Mouse (Mus musculus) heart, embryonic 11.5 days (tissue): ENCODE results near the gene Maml1. TPM values are rescaled to one million over a fixed set of nuclear protein-coding genes. Genes with fewer than 3 reads are reported as not detected.

Source experiments
- ATAC-seq: fragments of 200-750 bp; cut with Nextera tagmentation; replicated peaks from 2 replicates; pipeline ENCODE4 v1.8.0; 2017; ENCODE audit warnings: moderate library complexity; ENCODE audit not compliant: insufficient number of reproducible peaks, low FRiP score, low TSS enrichment
- H3K27ac ChIP-seq: fragments of 300-500 bp; sonication (generic); 2 replicates; pipeline ENCODE4 v1.5.1; 2014; ENCODE audit warnings: mild to moderate bottlenecking, low read depth, low read length
- H3K27me3 ChIP-seq: fragments of 300-500 bp; sonication (generic); 2 replicates; pipeline ENCODE4 v1.6.1; 2014; ENCODE audit warnings: mild to moderate bottlenecking, low read length, mixed read lengths; ENCODE audit not compliant: control insufficient read depth, insufficient read depth
- H3K36me3 ChIP-seq: fragments of 300-500 bp; sonication (generic); 2 replicates; pipeline ENCODE4 v1.6.1; 2014; ENCODE audit warnings: mild to moderate bottlenecking, low read length, moderate library complexity, mixed read lengths; ENCODE audit not compliant: control insufficient read depth, insufficient read depth
- H3K4me1 ChIP-seq: fragments of 300-500 bp; sonication (generic); 2 replicates; pipeline ENCODE4 v1.6.1; 2014; ENCODE audit warnings: low read length; ENCODE audit not compliant: control insufficient read depth, insufficient read depth
- H3K4me2 ChIP-seq: fragments of 300-500 bp; sonication (generic); 2 replicates; pipeline ENCODE4 v1.6.1; 2014; ENCODE audit warnings: mild to moderate bottlenecking, moderate library complexity
- H3K4me3 ChIP-seq: fragments of 300-500 bp; sonication (generic); 2 replicates; pipeline ENCODE4 v1.5.1; 2014; ENCODE audit warnings: low read depth, low read length
- H3K9ac ChIP-seq: fragments of 300-500 bp; sonication (generic); 2 replicates; pipeline ENCODE4 v1.6.1; 2014; ENCODE audit warnings: mild to moderate bottlenecking, low read depth, low read length, moderate library complexity
- H3K9me3 ChIP-seq: fragments of 300-500 bp; sonication (generic); replicated peaks from 2 replicates; pipeline ENCODE4 v1.6.1; 2016; ENCODE audit warnings: low read length; ENCODE audit not compliant: control insufficient read depth
- WGBS: fragments of 180-500 bp; shearing (Covaris S2); extraction: QIAGEN DNeasy Blood & Tissue Kit; methylation state at CpG from one replicate; pipeline ENCODE4 v1.1.7; 2014; ENCODE audit not compliant: insufficient replicate concordance; 5-methylcytosine and 5-hydroxymethylcytosine counted together
- polyA plus RNA-seq: library from polyadenylated mRNA; unstranded; fragments of >200 nt; fragmentation: Nextera tagmentation; extraction: Ambion mirVana; gene quantifications from 2 replicates; pipeline ENCODE4 v1.2.1, GENCODE M21; 2014

Gene Maml1
- polyA plus RNA-seq, 1 experiment from 2014 or later, result 5.9 TPM

DNA sequence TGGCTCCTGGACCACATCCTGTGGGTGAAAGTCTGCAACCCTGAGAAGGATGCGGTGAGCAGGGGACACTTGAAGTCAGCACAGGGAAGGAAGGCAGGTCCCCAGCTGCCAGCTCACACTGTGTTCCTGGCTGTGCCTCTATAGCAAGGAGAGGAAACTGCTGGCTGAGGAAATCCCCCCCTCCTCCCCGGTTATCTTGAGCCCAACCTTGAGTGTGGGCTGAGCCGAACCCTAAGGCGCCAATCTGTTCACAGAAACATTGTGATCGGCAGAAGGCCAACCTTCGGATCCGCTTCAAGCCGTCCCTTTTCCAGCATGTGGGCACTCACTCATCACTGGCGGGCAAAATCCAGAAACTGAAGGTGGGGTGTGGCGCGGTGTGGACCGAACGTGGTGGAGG is 59.1 kb downstream of the Maml1 start:
- peaks cover 21% of the 10 kb centered on the region for H3K4me1 ChIP-seq
- WGBS, result 93% methylated on average over 13 of the region's 13 CpGs
- no peak for ATAC-seq

DNA sequence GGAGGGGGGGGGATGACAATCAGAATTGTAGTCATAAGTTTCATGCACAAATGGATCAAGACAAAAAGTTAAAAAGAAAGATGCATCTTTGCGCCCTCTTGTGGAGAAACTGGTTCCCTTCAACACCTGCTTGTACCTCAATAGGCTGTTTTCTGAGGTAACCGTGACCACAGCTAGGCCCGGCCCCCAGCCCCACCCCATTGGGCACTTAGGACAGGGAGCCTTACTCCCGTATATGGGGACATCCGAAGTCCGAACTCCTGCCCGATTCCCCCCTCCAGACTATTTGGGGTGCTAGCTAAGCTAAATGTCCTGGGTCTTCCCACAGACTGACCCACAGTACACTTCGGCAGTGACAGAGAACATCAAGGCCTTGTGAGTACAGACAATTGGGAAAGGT is 60.7 kb downstream of the Maml1 start:
- peaks cover 17% of the 10 kb centered on the region for H3K36me3 ChIP-seq
- peak overlapping the region; percentile 80 for H3K4me2 ChIP-seq
- no peak for ATAC-seq
- no peak overlapping the region for H3K9ac ChIP-seq
- peaks cover 15% of the 10 kb centered on the region for H3K4me1 ChIP-seq
- H3K27ac ChIP-seq, result no peak overlapping the region
- 26% methylated on average over 8 of the region's 8 CpGs for WGBS
- peak overlapping the region; percentile 37; the same call in 1 of the 2 replicates for H3K4me3 ChIP-seq
- H3K9me3 ChIP-seq, result no peaks in the 10 kb centered on the region
- H3K27me3 ChIP-seq, result peaks cover 17% of the 10 kb centered on the region

More for the DNA sequence above, 59.1 kb downstream of the Maml1 start:
- Histone ChIP-seq H3K27me3 (peaks cover 29% of the 10 kb centered on the region), H3K9ac (no peak overlapping the region), H3K9me3 (no peaks in the 10 kb centered on the region), H3K4me2 (no peak overlapping the region), H3K27ac (no peak overlapping the region), H3K4me3 (no peak overlapping the region), H3K36me3 (peaks cover 17% of the 10 kb centered on the region)

DNA sequence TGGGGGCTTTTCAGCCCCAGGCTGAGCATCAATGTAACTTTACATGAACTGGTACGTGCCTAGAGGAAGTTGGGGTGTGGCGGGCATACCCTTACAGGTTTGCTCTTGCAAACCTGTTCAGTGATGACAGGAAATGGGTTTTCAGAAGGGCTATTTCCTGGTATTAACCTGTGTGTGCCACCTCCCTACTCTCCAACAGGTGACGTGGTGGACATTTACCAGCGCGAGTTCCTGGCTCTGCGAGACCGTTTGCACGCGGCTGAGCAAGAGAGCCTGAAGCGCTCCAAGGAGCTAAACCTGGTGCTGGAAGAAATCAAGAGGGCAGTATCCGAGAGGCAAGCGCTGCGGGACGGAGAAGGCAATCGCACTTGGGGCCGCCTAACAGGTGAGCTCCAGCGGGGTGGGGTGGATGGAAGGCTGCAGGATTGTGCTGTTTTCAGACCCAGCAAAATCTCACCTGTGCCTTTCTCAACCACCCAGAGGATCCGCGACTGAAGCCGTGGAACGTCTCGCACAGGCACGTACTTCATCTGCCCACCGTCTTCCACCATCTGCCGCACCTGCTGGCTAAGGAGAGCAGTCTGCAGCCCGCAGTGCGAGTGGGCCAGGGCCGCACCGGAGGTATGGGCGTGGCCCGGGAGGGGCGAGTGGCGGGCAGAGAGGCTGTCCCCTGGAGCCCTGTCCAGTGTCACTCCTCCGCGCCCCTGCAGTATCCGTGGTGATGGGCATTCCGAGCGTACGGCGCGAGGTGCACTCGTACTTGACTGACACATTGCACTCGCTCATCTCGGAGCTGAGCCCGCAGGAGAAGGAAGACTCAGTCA is 61.4 kb downstream of the Maml1 start:
- H3K9me3 ChIP-seq, result no peaks in the 10 kb centered on the region
- peaks cover 17% of the 10 kb centered on the region for H3K36me3 ChIP-seq
- peak overlapping the region; percentile 37 for H3K4me3 ChIP-seq
- H3K27ac ChIP-seq, result no peak overlapping the region
- H3K9ac ChIP-seq, result peak overlapping the region; percentile 8; the same call in 1 of the 2 replicates
- ATAC-seq, result peak; percentile 43
- peak overlapping the region; percentile 80 for H3K4me2 ChIP-seq
- WGBS, result 31% methylated on average over 45 of the region's 45 CpGs
- peaks cover 17% of the 10 kb centered on the region for H3K27me3 ChIP-seq
- peaks cover 18% of the 10 kb centered on the region for H3K4me1 ChIP-seq

DNA sequence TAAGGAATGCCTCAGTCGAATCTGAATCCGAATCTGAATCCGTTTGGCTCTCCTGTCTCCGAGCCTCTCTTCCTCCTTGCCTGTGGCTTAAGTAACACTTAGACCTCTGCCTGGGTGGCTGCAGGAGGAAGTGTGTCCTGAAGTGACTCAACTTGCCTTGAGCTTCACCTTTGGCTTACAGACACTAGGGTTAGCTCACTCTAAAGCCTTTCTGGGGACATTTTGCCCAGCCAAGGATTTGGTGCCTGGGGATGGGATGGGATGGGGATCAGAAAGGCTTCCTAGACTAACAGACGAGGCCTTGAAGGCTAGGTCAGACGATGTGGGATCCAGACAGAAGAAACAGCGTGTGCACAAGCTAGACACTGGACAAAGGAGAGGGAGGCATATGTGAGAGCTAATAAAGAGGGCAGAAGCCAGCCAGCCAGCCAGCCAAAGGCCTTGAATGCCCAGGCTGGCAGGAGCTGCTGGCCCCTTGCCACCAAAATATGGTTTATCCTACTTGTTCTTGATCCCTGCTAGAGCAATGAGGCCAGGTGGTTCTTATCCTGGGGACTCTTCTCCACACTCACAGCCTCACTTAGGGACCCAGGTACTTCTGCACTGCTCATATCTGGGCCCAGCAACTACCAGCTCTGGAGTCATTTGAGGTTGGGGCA is 62.7 kb downstream of the Maml1 start:
- no peaks in the 10 kb centered on the region for H3K9me3 ChIP-seq
- peaks cover 14% of the 10 kb centered on the region for H3K27me3 ChIP-seq
- H3K9ac ChIP-seq, result no peak overlapping the region
- 56% methylated on average over 7 of the region's 7 CpGs for WGBS
- no peak overlapping the region for H3K27ac ChIP-seq
- H3K4me3 ChIP-seq, result no peak overlapping the region
- no peak overlapping the region for H3K4me2 ChIP-seq
- H3K36me3 ChIP-seq, result peaks cover 13% of the 10 kb centered on the region
- peaks cover 19% of the 10 kb centered on the region for H3K4me1 ChIP-seq
- no peak for ATAC-seq

DNA sequence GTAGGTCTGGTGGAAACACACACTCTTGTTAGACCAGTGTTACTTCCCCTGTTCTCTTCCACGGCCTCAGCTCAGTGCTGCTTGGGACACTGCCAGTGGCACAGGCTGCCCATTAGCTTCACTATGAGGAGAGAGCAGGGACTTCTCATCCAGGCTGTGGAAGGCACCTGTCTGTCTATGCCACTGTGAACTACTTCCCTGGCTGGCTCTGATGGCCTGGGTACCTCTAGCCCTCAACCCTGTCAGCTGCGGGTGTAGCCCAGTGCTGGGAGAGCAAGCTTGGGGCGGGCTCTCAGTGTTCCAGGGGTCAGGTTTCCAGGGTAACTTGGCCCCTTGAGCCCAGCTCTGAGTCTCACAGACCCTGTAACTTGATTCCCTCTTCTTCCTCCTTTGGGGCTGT is 63.3 kb downstream of the Maml1 start:
- Histone ChIP-seq H3K36me3 (peaks cover 9% of the 10 kb centered on the region), H3K4me3 (no peak overlapping the region), H3K27ac (no peak overlapping the region), H3K9ac (no peak overlapping the region), H3K27me3 (peaks cover 14% of the 10 kb centered on the region), H3K9me3 (no peaks in the 10 kb centered on the region), H3K4me1 (peaks cover 19% of the 10 kb centered on the region), H3K4me2 (no peak overlapping the region)
- ATAC-seq, result no peak
- 44% methylated on average over 3 of the region's 3 CpGs for WGBS

DNA sequence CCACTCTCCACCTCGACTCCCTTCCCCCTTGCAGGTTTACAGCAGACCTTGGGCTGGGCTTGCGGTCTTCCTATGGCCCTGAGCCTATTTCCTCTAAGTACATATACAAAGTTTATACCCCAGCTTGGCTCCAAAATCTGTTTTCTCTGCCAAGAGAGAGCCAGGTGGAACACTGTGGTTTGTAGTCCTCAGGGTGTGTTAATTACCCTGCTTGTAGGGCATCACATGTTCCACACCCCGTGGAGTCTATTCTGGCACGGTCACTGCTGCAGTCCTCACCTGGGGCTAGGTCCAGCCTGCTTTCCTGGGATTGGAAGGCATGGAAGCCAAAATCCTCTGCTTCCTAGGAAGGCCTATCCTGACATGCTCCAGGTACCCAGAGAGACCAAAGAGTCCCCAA is 64.4 kb downstream of the Maml1 start:
- WGBS, result 88% methylated on average over 4 of the region's 4 CpGs
- H3K4me3 ChIP-seq, result no peak overlapping the region
- no peaks in the 10 kb centered on the region for H3K36me3 ChIP-seq
- no peaks in the 10 kb centered on the region for H3K9me3 ChIP-seq
- no peak overlapping the region for H3K9ac ChIP-seq
- peaks cover 15% of the 10 kb centered on the region for H3K27me3 ChIP-seq
- no peak for ATAC-seq
- H3K4me1 ChIP-seq, result peaks cover 19% of the 10 kb centered on the region
- no peak overlapping the region for H3K4me2 ChIP-seq
- H3K27ac ChIP-seq, result no peak overlapping the region

DNA sequence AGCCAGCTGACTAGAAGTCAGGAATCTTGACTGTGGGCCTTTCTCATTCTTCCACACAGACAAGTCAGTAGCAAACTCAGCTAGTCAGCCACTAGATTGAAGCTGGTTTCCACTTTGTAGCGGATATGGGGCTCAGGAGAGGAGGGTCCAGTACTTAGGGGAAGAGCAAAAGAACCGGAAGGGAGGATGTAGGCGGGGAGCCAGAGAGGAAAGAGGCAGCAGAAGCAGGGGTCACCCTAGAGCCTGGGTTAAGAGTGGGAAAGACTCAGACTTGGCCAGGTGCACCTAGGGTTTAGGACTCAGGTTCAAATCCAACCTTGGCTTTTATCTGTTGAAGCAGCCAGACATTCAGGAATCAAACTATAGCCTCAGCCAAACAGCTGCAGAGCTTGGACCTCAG is 64.9 kb downstream of the Maml1 start:
- Histone ChIP-seq H3K9ac (no peak overlapping the region), H3K4me3 (no peak overlapping the region), H3K27ac (no peak overlapping the region), H3K9me3 (no peaks in the 10 kb centered on the region), H3K4me2 (peak overlapping the region; percentile 97; the same call in 1 of the 2 replicates), H3K36me3 (no peaks in the 10 kb centered on the region), H3K27me3 (peaks cover 15% of the 10 kb centered on the region), H3K4me1 (peaks cover 19% of the 10 kb centered on the region)
- no peak for ATAC-seq
- WGBS, result 68% methylated on average over 3 of the region's 3 CpGs

DNA sequence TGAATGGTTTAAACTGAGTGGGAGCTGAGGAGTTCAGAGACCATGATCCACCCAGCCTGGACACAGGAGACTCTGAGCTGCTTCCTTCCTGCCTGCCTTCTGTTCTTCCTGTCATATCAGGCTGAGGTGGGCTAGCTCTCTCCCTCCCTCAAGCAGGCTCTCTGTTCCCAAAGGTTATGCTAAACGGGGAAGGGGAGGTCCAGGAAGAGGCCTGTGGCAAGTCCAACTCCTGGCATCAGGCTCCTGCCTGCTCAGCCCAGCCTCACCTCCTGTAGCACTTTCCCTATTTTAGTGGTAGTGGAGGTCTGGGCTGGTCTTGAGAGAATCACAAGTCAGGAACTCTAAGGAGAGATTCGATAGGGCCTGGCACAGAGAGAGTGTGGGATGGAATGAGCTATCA is 65.7 kb downstream of the Maml1 start:
- peak overlapping the region; percentile 91 for H3K4me3 ChIP-seq
- peak overlapping the region; percentile 83; the same call in 1 of the 2 replicates for H3K27ac ChIP-seq
- H3K4me1 ChIP-seq, result peaks cover 19% of the 10 kb centered on the region
- peak overlapping the region; percentile 90 for H3K9ac ChIP-seq
- H3K27me3 ChIP-seq, result peaks cover 15% of the 10 kb centered on the region
- 31% methylated on average over 2 of the region's 2 CpGs for WGBS
- no peak for ATAC-seq
- H3K36me3 ChIP-seq, result no peaks in the 10 kb centered on the region
- H3K9me3 ChIP-seq, result no peaks in the 10 kb centered on the region
- peak overlapping the region; percentile 97 for H3K4me2 ChIP-seq
